Mouse (Mus musculus) bone marrow macrophage, adult 2 months (primary cell): ENCODE measurements around the gene Sla2.
"Not testable (repeated sequence)": the region's sequence is repeated elsewhere in the genome, so short reads cannot be mapped to it uniquely, and the experiment has no call there.

Experiments used
- CTCF ChIP-seq: IDR thresholded peaks from 2 replicates; pipeline ENCODE4 v1.5.1; 2012; ENCODE audit warnings: low read depth, mild to moderate bottlenecking, low read length, moderate library complexity
- POLR2A ChIP-seq: IDR thresholded peaks from 2 replicates; pipeline ENCODE4 v1.6.1; 2012; ENCODE audit warnings: mild to moderate bottlenecking, low read depth, low read length, borderline replicate concordance

GRCm38 (mm10) chr2:156853999-156854771, 32.8 kb downstream of the Sla2 start:
- not testable (repeated sequence) for TF ChIP-seq CTCF, POLR2A
